Mouse (Mus musculus) heart, embryonic 16.5 days (tissue): ENCODE results near the gene Tmem163. TPM values are rescaled to one million over a fixed set of nuclear protein-coding genes. Genes with fewer than 3 reads are reported as not detected.

ENCODE experiments used
- ATAC-seq: fragments of 200-750 bp; cut with Nextera tagmentation; replicated peaks from 2 replicates; pipeline ENCODE4 v1.8.0; 2017; ENCODE audit warnings: moderate number of reproducible peaks; ENCODE audit not compliant: insufficient read depth, low FRiP score; ENCODE audit errors: extremely low read depth
- H3K27ac ChIP-seq: fragments of 300-500 bp; sonication (generic); 2 replicates; pipeline ENCODE4 v1.5.1; 2014; ENCODE audit warnings: mild to moderate bottlenecking, low read length, control low read depth, moderate library complexity
- H3K27me3 ChIP-seq: fragments of 300-500 bp; sonication (generic); 2 replicates; pipeline ENCODE4 v1.6.1; 2014; ENCODE audit warnings: low read length, mixed read lengths; ENCODE audit not compliant: control insufficient read depth, insufficient read depth
- H3K36me3 ChIP-seq: fragments of 300-500 bp; sonication (generic); 2 replicates; pipeline ENCODE4 v1.6.1; 2014; ENCODE audit not compliant: control insufficient read depth, insufficient read depth
- H3K4me1 ChIP-seq: fragments of 300-500 bp; sonication (generic); 2 replicates; pipeline ENCODE4 v1.6.1; 2014; ENCODE audit warnings: low read length, mixed read lengths; ENCODE audit not compliant: control insufficient read depth, insufficient read depth
- H3K4me2 ChIP-seq: fragments of 300-500 bp; sonication (generic); 2 replicates; pipeline ENCODE4 v1.6.1; 2014; ENCODE audit warnings: low read depth, mild to moderate bottlenecking, control low read depth, low read length
- H3K4me3 ChIP-seq: fragments of 300-500 bp; sonication (generic); 2 replicates; pipeline ENCODE4 v1.5.1; 2014; ENCODE audit warnings: mild to moderate bottlenecking, control low read depth, low read length
- H3K9ac ChIP-seq: fragments of 300-500 bp; sonication (generic); 2 replicates; pipeline ENCODE4 v1.6.1; 2014; ENCODE audit warnings: low read length, control low read depth
- H3K9me3 ChIP-seq: fragments of 300-500 bp; sonication (generic); replicated peaks from 2 replicates; pipeline ENCODE4 v1.6.1; 2016; ENCODE audit warnings: low read length; ENCODE audit not compliant: control insufficient read depth
- WGBS: fragments of 180-500 bp; shearing (Covaris S2); extraction: QIAGEN DNeasy Blood & Tissue Kit; methylation state at CpG from one replicate; pipeline ENCODE4 v1.1.7; 2014; 5-methylcytosine and 5-hydroxymethylcytosine counted together
- polyA plus RNA-seq: library from polyadenylated mRNA; unstranded; fragments of >200 nt; fragmentation: Nextera tagmentation; extraction: Ambion mirVana; gene quantifications from 2 replicates; pipeline ENCODE4 v1.2.1, GENCODE M21; 2015

Tmem163 gene
- polyA plus RNA-seq, 1 experiment from 2014 or later, result 17.7 TPM

DNA sequence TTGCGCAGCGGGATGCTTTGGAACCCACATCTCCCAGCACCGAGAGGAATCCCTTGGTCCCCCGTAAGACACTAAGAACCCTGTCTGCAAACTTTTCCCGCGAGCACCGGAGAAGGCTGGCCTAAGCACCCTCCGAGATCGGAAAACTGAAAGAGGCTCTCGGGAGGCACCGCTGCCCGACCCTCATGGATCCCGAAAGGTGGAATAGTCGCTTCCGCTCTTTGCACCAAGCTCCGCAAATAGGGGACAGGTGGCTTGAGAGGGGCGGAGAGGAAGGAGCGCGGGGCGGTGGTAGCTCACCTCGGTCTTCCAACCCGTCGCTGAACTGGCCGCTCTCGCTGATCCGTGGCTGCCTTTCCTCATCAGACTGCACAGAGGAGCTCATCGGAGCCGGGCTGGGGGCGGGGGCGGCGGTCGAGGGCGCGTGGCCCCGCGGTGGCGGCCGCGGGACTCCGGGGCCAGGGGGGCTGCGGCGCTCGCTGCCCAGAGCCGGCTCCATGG is 2.2 kb downstream of the Tmem163 start:
- Histone ChIP-seq H3K4me2 (peak overlapping the region; percentile 100), H3K9ac (peak overlapping the region; percentile 69), H3K27ac (no peak overlapping the region), H3K27me3 (peaks cover 45% of the 10 kb centered on the region), H3K9me3 (no peaks in the 10 kb centered on the region), H3K4me3 (peak overlapping the region; percentile 74), H3K4me1 (peaks cover 11% of the 10 kb centered on the region), H3K36me3 (no peaks in the 10 kb centered on the region)
- 1% methylated on average over 44 of the region's 44 CpGs for WGBS
- ATAC-seq, result 0 out of 2 replicates have a peak, but pooled peaks have one; percentile 20

DNA sequence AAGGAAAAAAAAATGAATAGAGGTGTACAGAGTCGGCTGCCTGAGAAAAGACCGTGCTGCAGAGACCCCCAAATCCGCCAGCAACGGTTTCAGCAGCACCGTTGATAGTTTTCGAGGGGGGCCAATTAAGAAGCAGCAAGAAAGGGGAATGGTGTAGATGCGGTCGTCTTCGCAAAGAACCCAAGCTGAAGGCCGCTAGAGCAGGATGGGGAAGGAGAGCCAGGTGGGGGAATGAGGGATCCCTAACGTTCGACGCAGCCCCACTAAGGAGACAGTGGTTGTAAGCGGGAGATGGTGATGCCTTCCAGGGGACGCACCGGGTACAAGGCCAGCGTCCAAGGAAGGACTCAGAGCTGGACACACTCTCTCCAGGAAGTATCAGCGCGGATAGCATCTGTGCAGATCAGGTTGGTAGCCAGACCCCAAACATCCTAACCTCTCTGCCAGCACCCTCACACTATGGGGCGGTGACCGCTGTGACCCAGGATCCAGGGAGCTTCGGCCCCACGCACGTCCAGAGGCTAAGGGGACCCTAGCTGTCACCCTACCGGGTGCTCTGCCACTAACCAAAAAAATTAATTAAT is 2.7 kb downstream of the Tmem163 start:
- H3K4me2 ChIP-seq, result peak overlapping the region; percentile 100
- H3K9me3 ChIP-seq, result no peaks in the 10 kb centered on the region
- no peak overlapping the region for H3K27ac ChIP-seq
- H3K36me3 ChIP-seq, result no peaks in the 10 kb centered on the region
- 10% methylated on average over 25 of the region's 25 CpGs for WGBS
- no peak for ATAC-seq
- H3K9ac ChIP-seq, result peak overlapping the region; percentile 69
- peak overlapping the region; percentile 74 for H3K4me3 ChIP-seq
- peaks cover 45% of the 10 kb centered on the region for H3K27me3 ChIP-seq
- peaks cover 11% of the 10 kb centered on the region for H3K4me1 ChIP-seq

DNA sequence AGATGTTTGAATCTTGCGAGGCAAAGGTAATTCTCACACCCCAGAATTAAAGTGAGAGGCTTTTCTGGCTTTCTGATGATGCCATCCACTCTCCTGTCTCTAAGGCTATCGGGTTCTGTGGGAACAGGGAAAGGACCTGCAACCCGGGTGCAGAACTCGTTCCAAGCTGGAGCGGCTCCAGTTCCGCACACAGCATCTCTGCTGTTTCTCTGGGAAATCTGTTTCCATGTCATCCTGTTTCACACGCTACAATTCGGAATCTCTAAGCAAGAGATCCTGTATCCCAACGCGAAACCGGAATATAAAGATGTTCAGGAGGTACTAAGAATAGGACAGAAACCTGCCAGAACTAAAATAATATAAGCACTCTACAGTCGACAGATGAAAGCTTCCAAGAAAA is 3.2 kb downstream of the Tmem163 start:
- H3K4me1 ChIP-seq, result peaks cover 11% of the 10 kb centered on the region
- no peaks in the 10 kb centered on the region for H3K36me3 ChIP-seq
- WGBS, result 36% methylated on average over 12 of the region's 12 CpGs
- H3K27me3 ChIP-seq, result peaks cover 45% of the 10 kb centered on the region
- H3K4me3 ChIP-seq, result peak overlapping the region; percentile 74
- no peaks in the 10 kb centered on the region for H3K9me3 ChIP-seq
- H3K4me2 ChIP-seq, result peak overlapping the region; percentile 100
- no peak overlapping the region for H3K9ac ChIP-seq
- ATAC-seq, result no peak
- no peak overlapping the region for H3K27ac ChIP-seq

DNA sequence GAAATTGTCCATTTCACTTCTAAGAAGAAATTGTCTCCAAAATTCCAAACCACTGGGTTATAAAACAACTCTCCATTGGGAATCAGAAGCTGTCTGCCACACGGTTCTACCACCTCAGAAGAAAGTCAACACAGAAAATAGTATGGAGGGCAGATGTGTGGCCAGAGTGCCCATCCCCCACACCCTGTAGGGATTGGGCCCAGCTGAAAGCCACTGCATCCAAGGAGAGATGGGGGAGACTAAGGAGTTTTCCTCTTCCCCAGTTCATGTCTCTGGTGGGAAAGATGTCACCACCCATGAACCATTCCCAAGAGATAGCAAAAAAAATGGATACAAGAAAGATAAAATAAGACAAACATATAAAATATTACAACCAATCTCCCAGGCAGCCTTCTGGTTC is 4.1 kb downstream of the Tmem163 start:
- 65% methylated on average over 1 of the region's 1 CpGs for WGBS
- no peak overlapping the region for H3K27ac ChIP-seq
- no peak overlapping the region for H3K4me3 ChIP-seq
- H3K4me2 ChIP-seq, result no peak overlapping the region
- H3K4me1 ChIP-seq, result peaks cover 11% of the 10 kb centered on the region
- no peaks in the 10 kb centered on the region for H3K36me3 ChIP-seq
- no peak overlapping the region for H3K9ac ChIP-seq
- H3K27me3 ChIP-seq, result peaks cover 44% of the 10 kb centered on the region
- ATAC-seq, result no peak
- H3K9me3 ChIP-seq, result no peaks in the 10 kb centered on the region

DNA sequence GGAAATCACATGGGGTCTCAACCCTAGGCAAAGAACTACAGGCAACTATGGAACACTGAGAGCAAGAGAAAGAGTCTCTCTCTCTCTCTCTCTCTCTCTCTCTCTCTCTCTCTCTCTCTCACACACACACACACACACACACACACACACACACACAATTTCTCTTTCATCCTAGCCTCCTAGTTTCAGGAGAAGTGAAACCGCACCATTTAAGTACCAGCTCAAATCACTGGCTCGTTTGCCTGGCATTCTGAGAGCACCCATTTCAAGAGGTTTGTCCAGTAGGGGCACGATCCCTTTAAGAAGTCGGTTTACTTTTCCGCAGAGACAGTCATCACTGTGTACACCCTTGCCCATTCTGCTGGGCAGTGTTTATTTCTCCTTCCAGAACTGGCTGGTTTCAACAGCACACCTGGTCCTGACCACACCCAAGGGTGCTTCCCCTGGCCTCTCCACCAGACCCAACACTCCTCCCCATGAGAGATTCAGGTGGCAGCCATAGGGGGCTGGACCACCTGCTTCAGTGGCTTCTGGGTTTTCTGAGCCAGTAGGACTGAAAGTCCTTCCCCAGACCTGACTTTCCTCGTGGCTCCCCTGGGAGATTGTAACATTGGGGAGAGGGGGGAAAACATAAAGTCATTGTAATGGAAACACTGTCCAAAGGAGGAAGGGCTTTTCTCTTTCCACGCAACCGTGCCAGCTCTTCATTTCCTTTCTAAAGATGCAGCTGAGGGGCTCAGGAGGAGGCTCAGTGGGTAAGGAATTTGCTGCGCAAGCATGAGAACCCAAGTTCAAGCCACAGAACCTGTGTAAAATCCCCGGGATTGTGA is 5.9 kb downstream of the Tmem163 start:
- H3K4me2 ChIP-seq, result no peak overlapping the region

DNA sequence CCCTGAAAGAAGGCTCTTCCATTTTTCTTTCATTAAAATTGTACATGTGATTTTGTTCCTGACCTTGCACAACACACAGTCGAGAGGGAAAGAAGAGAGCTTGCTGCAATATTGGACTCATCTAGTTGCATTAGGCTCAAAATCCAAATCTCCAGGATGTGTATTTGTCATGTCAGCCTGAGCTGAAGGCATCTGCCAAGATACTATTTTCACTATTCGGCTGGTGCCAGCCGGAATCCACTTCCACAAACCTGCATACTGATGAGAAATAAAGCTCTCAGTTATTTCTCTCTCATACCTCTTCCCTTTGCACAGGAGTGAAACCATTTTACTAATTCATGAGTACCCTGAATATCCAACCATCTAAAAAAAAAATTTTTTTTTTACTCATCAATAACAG is 11.2 kb downstream of the Tmem163 start:
- ATAC-seq, result no peak
- Histone ChIP-seq H3K27me3 (no peaks in the 10 kb centered on the region), H3K4me3 (no peak overlapping the region), H3K9ac (no peak overlapping the region), H3K4me1 (no peaks in the 10 kb centered on the region), H3K36me3 (no peaks in the 10 kb centered on the region), H3K27ac (no peak overlapping the region), H3K4me2 (no peak overlapping the region), H3K9me3 (peaks cover 8% of the 10 kb centered on the region; the same call in 1 of the 2 replicates)
- 82% methylated on average over 3 of the region's 3 CpGs for WGBS

More for the DNA sequence above, 5.9 kb downstream of the Tmem163 start:
- H3K9ac ChIP-seq, result no peak overlapping the region
- peaks cover 29% of the 10 kb centered on the region for H3K27me3 ChIP-seq
- peaks cover 11% of the 10 kb centered on the region for H3K4me1 ChIP-seq
- no peaks in the 10 kb centered on the region for H3K36me3 ChIP-seq
- WGBS, result 66% methylated on average over 10 of the region's 10 CpGs
- no peak overlapping the region for H3K4me3 ChIP-seq
- peaks cover 8% of the 10 kb centered on the region; the same call in 1 of the 2 replicates for H3K9me3 ChIP-seq
- no peak for ATAC-seq
- no peak overlapping the region for H3K27ac ChIP-seq

DNA sequence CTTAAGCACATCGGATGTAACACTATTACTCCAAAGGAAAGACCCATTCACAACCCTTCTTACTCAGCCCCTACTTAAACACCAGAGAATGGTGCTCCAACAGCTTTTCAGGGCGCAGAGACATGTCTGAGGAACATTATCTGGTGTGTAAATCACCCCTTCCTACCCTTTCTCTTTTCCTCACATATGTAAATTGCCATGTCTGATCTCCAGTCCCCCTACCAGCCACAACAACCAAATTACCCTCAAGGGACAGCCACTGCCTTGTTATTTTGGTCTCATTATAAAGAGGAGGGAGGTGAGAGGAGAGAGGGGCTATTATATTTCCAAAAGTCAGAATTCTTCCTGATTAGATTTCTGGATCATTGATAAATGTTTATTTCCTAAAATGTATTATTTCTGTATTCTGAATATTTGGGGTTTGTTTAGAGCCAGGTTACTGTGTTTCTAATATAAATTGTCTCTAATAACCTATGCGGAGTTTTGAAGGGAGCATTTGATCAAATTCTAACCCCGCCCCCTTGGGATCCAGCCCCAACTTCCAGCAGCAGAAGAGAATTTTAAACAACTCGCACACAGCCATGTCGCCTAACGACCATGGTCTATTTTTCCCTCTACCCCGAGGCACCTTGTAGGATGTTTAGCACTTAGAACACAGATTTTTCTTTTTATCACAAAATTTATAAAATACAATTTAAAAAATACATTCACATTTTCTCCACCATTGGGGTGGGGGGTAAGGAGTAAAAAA is 12.1 kb downstream of the Tmem163 start:
- no peak overlapping the region for H3K4me2 ChIP-seq
- H3K27ac ChIP-seq, result no peak overlapping the region
- no peak overlapping the region for H3K9ac ChIP-seq
- H3K36me3 ChIP-seq, result no peaks in the 10 kb centered on the region
- no peak for ATAC-seq
- 79% methylated on average over 8 of the region's 8 CpGs for WGBS
- no peaks in the 10 kb centered on the region for H3K27me3 ChIP-seq
- H3K4me1 ChIP-seq, result no peaks in the 10 kb centered on the region
- H3K9me3 ChIP-seq, result peaks cover 8% of the 10 kb centered on the region; the same call in 1 of the 2 replicates
- no peak overlapping the region for H3K4me3 ChIP-seq

DNA sequence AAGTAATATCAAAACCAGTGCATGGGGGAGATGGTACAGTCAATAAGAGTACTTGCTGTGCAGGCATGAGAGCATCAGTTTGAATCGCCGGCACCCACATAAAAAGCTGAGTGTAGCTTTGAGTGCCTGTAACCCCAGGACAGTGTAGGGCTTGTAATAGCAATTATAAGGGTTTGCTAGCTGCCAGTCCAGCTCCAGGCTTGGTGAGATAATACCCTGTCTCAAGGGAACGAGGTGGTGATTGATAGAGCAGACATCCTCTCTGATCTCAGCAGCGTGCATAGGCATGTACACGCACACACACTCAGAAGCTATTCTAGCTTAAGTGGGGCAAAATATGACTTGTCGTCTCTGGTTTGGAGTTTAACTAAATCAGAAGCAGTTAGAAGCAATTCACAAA is 13.1 kb downstream of the Tmem163 start:
- no peaks in the 10 kb centered on the region for H3K27me3 ChIP-seq
- H3K4me2 ChIP-seq, result no peak overlapping the region
- H3K4me1 ChIP-seq, result peaks cover 7% of the 10 kb centered on the region; the same call in 1 of the 2 replicates
- WGBS, result 43% methylated on average over 6 of the region's 6 CpGs
- no peak overlapping the region for H3K4me3 ChIP-seq
- no peak overlapping the region for H3K27ac ChIP-seq
- no peak overlapping the region for H3K9ac ChIP-seq
- H3K36me3 ChIP-seq, result no peaks in the 10 kb centered on the region
- no peak for ATAC-seq
- H3K9me3 ChIP-seq, result peaks cover 8% of the 10 kb centered on the region; the same call in 1 of the 2 replicates
